Mouse (Mus musculus) E14TG2a.4 (cell line): ENCODE results near the gene Rai14.

Source experiments
- H3K27me3 ChIP-seq: 2 replicates; pipeline ENCODE4 v1.6.1; 2014; ENCODE audit warnings: low read length, control low read depth; ENCODE audit not compliant: insufficient read depth
- H3K36me3 ChIP-seq: 2 replicates; pipeline ENCODE4 v1.6.1; 2014; ENCODE audit warnings: low read length, control low read depth; ENCODE audit not compliant: insufficient read depth
- H3K4me1 ChIP-seq: replicated peaks from 2 replicates; pipeline ENCODE4 v1.6.1; 2014; ENCODE audit warnings: low read depth, low read length, control low read depth
- H3K4me3 ChIP-seq: replicated peaks from 2 replicates; pipeline ENCODE4 v1.5.1; 2014; ENCODE audit warnings: mild to moderate bottlenecking, low read length
- H3K9me3 ChIP-seq: 2 replicates; pipeline ENCODE4 v1.6.1; 2014; ENCODE audit warnings: low read length, control low read depth
- CTCF ChIP-seq: conservative IDR thresholded peaks from 2 replicates; pipeline ENCODE4 v1.5.1; 2014; ENCODE audit warnings: low read length
- NANOG ChIP-seq: IDR thresholded peaks from 2 replicates; pipeline ENCODE4 v1.6.1; 2014; ENCODE audit warnings: borderline replicate concordance, low read length, mixed read lengths
- POU5F1 ChIP-seq: IDR thresholded peaks from 2 replicates; pipeline ENCODE4 v1.6.1; 2014; ENCODE audit warnings: low read length, borderline replicate concordance

Gene Rai14

DNA sequence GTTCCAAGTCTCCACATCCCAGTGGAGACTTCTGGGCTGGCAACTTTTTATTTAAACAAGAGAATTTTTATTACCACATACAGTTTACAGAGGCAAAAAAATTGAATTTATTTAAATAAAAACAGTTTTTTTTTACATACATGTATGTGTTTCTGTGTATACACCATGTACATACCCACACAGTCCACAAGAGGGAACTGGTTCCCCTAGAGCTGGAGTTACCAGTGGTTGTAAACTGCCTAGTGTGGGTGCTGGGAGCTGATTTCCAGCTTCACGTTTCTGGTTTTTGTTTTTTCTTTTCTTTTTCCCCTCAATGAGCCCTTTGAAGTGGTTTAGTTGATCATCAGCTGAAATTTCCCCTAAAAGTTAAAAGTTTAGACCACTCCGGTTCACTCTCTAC is 96.1 kb downstream of the Rai14 start:
- Histone ChIP-seq H3K4me1 (peaks cover 26% of the 10 kb centered on the region), H3K36me3 (peaks cover 64% of the 10 kb centered on the region), H3K27me3 (no peaks in the 10 kb centered on the region), H3K4me3 (no peak overlapping the region), H3K9me3 (no peaks in the 10 kb centered on the region)
- TF ChIP-seq POU5F1, result no peak
- peak; percentile 41; the same call in 1 of the 2 replicates for TF ChIP-seq CTCF
- TF ChIP-seq NANOG, result no peak

DNA sequence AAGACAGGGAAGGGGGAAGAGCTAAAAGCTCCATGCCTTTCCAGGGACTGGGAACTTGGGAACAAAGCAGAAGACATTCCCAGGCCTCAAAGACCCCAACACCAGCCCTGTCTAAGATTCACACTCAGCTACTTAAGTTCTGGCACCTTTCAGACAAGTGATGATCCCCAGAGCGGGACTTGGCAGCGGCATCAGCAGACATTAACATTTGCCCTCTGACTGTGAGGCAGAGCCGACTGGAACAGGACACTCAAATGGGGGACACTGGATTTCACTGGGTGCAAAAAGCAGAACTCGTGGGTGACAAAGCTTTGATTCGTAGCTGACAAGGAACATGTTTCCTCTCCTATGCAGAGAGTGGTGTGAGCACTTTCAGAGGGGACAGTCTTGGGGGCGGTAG is 98.4 kb downstream of the Rai14 start:
- H3K4me3 ChIP-seq, result no peak overlapping the region
- no peaks in the 10 kb centered on the region for H3K9me3 ChIP-seq
- H3K27me3 ChIP-seq, result no peaks in the 10 kb centered on the region
- peaks cover 47% of the 10 kb centered on the region for H3K36me3 ChIP-seq
- peaks cover 22% of the 10 kb centered on the region for H3K4me1 ChIP-seq
- TF ChIP-seq POU5F1 (no peak), NANOG (no peak), CTCF (no peak)

DNA sequence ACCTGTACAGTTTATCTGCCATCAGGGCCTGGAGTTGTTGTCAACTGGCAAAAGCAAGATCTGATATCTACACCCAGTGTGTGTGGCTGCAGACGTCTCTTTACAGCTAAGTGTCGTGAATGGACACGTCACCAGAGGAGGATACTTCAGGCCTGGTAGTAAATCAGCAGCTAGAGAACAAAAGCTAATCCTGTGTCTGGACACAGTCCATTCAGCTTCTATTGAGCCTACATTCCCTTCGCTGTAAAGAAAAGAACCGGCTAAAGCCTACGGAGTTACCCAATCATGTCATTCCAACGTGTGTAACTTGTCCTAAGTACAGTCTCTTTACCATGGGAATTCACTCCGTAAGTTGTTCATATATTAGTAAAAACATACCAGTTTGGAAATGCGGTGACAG is 103.4 kb downstream of the Rai14 start:
- TF ChIP-seq CTCF (no peak), NANOG (no peak), POU5F1 (no peak)
- Histone ChIP-seq H3K27me3 (no peaks in the 10 kb centered on the region), H3K9me3 (no peaks in the 10 kb centered on the region), H3K4me1 (peaks cover 16% of the 10 kb centered on the region; the same call in 1 of the 2 replicates), H3K36me3 (peaks cover 57% of the 10 kb centered on the region), H3K4me3 (no peak overlapping the region)

DNA sequence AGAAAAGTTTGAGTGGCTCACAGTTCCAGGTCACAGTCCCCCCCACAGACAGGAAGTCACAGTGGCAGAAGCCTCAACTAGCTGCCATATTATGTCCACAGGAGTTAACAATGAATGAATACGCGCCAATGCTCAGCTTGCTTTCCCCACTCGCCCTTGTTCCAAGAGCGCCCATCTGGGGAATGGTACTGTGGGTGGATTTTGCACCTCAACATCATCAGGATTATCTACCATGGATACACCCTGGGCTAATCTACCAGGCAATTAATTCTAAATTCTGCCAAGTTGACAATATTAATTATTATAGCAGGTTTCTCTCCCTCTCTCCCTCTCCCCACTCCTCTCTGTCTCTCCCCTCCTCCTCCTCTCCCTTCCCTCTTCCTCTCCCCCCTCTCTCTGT is 105.3 kb downstream of the Rai14 start:
- H3K9me3 ChIP-seq, result no peaks in the 10 kb centered on the region
- H3K27me3 ChIP-seq, result no peaks in the 10 kb centered on the region
- H3K36me3 ChIP-seq, result peaks cover 65% of the 10 kb centered on the region
- no peak for TF ChIP-seq POU5F1
- no peak for TF ChIP-seq NANOG
- H3K4me3 ChIP-seq, result no peak overlapping the region
- peaks cover 15% of the 10 kb centered on the region; the same call in 1 of the 2 replicates for H3K4me1 ChIP-seq

DNA sequence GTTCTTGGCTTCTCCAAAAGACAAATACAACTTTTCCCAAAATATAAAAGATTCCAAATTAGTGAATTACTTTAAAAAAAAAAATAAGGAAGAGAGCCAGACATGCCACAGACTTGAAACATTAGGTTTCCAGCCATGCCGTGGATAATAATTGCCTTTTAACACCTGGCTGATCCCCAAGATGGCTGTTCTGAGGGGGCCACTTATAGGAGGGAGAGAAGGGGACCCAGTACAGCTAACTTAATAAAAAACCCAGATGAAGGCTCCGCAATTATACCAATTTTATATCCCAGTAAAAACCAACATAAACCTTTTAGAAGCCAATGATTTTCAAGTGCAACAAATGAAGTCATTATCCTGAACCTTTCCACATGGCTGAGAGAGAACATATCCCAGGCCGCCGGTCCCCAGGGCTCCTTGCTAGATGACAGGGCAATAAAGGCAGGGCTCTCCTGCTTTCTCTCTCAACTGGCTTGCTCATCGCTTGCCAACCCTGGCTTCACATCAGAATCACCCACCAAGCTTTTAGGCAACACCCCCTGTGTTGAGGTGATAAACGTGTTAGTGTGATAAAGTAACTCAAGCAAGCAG is 105.8 kb downstream of the Rai14 start:
- no peaks in the 10 kb centered on the region for H3K9me3 ChIP-seq

DNA sequence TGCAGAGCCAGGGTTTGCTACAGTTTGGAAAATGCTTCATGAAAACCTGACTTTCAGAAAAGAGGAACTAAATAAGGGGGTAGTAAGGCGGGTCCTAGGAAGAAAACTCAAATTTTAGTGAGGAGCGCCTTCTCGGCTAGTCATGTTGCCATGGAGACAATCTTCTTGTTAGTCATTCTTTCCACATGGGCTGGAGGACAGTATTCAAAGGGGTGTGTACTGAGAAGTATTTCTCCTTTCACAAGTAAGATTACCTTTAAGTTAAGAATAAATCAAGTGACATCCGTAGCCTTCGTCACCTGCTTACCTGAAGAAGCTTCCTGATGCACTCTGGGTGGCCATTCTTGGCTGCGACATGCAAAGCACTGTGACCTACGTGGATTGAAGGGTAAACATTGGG is 115.0 kb downstream of the Rai14 start:
- Histone ChIP-seq H3K9me3 (no peaks in the 10 kb centered on the region), H3K36me3 (peaks cover 47% of the 10 kb centered on the region), H3K4me1 (peaks cover 73% of the 10 kb centered on the region), H3K27me3 (no peaks in the 10 kb centered on the region), H3K4me3 (no peak overlapping the region)
- no peak for TF ChIP-seq NANOG
- no peak for TF ChIP-seq CTCF
- TF ChIP-seq POU5F1, result no peak

More for the DNA sequence above, 105.8 kb downstream of the Rai14 start:
- Histone ChIP-seq H3K4me1 (peaks cover 14% of the 10 kb centered on the region; the same call in 1 of the 2 replicates), H3K4me3 (no peak overlapping the region), H3K36me3 (peaks cover 67% of the 10 kb centered on the region), H3K27me3 (no peaks in the 10 kb centered on the region)
- TF ChIP-seq NANOG (no peak), CTCF (no peak), POU5F1 (no peak)

DNA sequence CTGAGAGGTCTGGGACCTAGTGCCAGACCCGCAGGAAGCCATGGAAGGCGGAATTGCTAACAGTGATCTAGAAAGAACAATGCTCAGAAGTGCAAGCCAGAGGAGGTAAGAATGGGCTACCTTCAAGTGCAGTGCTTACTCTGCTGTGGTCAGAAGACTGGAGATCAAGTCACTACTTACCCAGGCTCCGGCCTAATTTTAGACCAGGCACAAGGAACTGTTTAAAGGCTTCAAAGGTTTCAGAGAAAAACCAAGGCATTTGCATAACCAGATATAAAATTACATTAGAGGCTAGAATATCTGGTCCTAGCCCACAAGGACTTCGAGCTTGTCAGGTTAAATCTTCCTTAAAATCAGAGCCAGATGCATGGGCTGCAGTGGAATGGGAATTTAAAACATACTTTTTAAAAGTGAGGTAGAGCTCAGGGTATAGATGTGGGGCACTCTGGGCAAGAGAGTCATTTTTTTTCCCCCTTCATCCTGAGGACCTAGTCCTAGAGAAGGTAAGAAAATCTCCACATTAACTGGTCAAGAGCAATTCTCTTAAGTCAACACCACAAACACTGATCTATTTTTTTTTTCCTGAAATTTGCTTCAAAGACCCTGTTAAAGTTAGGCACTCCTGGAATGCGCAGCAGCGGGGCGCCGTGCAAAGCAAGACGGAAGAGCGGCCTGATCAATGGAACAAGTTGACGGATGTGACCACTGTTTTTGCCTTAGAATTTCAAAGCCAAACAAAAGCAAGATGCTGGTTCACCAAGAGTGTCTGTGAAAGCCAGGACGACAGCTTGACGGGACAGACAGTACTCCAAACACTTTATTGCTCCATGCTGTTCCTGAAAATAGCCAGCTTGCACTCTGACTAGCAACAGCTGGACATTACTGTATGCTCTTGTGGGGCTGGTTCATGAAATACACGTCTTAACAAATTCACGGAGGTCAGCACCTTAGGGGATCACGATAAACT is 115.9 kb downstream of the Rai14 start:
- Histone ChIP-seq H3K36me3 (peaks cover 49% of the 10 kb centered on the region), H3K4me1 (peaks cover 75% of the 10 kb centered on the region), H3K27me3 (no peaks in the 10 kb centered on the region), H3K9me3 (no peaks in the 10 kb centered on the region), H3K4me3 (no peak overlapping the region)
- no peak for TF ChIP-seq NANOG
- TF ChIP-seq CTCF, result no peak
- no peak for TF ChIP-seq POU5F1

DNA sequence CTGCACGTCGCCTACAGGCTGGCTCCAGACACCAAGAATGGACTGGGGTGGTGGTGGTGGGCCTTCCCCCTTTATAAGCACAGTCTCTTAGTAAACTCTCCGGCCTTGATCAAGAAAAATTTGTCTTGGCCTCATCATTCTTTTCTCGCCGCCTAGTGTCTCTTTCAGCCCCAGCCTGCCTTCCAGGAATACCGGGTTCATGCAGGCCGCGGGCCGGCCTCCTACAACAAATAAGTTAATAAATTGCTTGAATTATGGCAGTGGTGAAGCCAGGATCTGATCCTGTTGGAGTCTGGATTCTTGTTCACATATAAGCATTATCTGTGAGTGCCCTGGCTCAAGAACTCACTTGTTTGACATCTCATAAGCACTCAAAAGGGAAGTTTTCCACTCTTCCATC is 117.6 kb downstream of the Rai14 start:
- H3K36me3 ChIP-seq, result peaks cover 55% of the 10 kb centered on the region
- H3K27me3 ChIP-seq, result no peaks in the 10 kb centered on the region
- TF ChIP-seq NANOG (no peak), CTCF (no peak), POU5F1 (no peak)
- H3K9me3 ChIP-seq, result no peaks in the 10 kb centered on the region
- H3K4me3 ChIP-seq, result no peak overlapping the region
- peaks cover 75% of the 10 kb centered on the region for H3K4me1 ChIP-seq
